Mouse (Mus musculus) left cerebral cortex, adult 8-10 months (tissue): ENCODE measurements around the gene Gm49358. TPM values are rescaled to one million over a fixed set of nuclear protein-coding genes. Genes with fewer than 3 reads are reported as not detected.

ENCODE experiments used
- DNase-seq, 2 experiments: peaks; one replicate each; pipeline ENCODE4 v3.0.0; 2022; ENCODE audit warnings: low spot score in 2 of 2
- total RNA-seq, 4 experiments: library from RNA; stranded (reverse); gene quantifications; 2 replicates each; pipeline ENCODE4 v1.2.4; 2022

Gene Gm49358
- 10 to 100 TPM; 13.9 to 25.5 (median 20.2) TPM for total RNA-seq

DNA sequence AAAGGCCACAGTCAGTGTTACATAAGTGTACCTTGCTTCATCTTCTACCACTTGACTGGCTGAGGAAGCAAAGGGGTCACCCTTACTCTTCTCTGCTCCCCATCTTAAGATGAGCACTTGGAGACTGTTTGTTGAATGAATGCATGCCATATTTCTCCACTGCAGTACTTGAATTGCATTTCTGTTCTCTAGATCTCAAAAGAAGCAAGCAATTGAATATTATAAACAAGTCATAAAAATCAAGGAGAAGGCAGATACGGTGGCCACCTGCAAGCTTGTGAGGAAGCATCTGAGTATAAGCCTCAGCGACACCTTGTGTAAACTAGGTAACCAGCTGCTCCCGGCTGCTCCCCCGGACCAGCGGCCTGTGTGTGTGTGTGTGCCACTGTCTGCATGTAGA, at the start of gene Gm49358:
Gene Gm49358, plus strand, starts transcription at position 301 of the 400 bp plus-strand sequence.
- no peak for DNase-seq

DNA sequence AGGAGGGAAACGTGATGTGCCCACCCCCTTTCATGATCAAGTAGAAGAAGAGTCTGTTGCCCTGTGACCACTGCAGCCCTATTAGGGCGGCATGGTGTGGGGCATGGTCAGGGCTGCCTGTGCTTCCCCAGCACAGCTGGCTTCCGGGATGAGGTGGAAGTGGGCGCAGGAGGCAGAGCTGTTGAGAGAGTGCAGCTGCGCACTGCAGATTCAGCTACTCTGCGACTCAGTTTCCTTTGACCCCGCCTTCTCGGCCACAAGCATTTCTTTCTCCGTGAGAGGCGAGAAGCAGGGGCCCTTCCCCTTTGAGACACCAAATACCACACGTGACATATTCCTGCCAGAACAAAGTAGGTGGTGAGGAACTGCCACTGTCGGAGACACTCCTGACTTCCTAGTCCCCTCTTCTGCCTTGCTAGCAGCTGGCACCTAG, 36.2 kb upstream of the Gm49358 start:
- peak in 1 of 2 experiments; percentile 16 for DNase-seq

DNA sequence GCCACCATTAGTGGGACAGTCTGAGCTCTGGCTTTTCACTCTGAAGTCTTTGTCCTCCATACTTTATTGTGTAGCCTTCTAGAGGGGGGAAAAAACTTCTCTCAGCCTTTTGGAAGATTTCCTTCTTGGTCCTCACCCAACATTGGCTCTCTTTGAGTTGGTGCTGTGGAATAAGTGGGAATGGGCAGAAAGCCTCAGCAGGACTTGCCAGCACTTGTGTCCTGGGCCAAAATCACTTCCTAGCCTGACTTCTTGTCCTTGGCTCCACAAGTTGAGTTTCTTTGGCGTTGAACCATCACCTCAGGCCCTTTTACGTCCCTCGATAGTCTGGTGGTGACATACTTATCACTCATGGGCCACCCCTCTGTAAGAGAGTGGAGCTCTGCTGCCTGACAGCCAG, 35.6 kb upstream of the Gm49358 start:
- no peak for DNase-seq

GRCm38 (mm10) chr10:86730823-86731499, 32.8 kb upstream of the Gm49358 start:
- peak; percentile 54 to 74 for DNase-seq

DNA sequence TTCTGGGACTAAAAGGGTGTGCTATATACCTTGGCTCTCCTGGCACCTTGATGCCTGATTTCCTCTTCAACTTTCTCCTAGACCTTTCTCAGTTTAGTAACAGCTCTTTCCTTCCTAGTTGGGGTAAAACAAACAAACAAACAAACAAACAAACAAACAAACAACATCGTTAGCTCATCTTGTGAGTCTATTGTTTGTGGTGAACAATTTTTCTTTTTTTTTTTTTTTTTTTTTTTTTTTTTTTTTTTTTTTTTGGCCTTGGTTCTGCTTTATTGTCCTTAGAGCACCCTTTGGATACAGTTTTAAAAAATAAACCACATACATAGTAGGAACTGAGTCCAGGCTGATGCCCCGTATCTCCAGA, 32.3 kb upstream of the Gm49358 start:
- no peak for DNase-seq

DNA sequence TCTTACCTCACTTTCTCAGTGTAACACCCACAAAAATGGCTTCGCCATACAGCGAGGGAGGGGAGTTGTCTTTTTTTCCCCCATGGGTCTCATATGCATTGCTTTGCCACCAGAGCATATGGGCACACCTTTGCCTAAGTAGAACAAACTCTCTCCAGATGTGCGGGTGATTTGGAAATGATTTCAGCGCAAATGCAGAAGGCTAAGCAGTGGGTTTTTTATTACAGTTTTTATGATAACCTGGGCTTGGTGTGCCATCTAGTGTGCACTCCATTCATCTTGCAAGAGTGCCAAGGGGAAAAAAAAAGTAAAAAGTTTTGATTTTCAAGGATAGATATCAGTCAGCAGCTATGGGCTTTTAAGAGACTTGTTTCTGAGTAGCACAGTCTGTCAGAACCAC, 28.7 kb upstream of the Gm49358 start:
- no peak for DNase-seq

GRCm38 (mm10) chr10:86742918-86743317, 20.9 kb upstream of the Gm49358 start:
- no peak for DNase-seq

DNA sequence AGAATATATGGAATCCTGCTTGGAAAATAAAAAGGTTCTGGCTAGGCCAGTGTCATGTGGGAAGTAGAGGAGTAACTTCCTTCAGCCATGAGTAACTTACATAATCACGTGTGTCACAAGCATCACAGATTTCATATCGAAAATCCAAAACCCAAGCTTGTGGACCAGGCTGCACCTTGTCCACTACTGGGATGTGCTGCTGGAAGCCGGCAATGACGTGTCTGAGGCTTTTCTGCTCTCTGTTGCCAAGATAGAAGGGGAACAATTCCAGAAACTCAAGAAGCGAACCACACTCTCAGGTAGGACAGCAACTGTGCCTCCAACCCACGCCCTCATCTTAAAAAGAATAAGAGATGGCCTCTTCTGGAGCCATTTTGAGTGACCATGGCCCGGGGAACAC, 19.5 kb upstream of the Gm49358 start:
- DNase-seq, result no peak

DNA sequence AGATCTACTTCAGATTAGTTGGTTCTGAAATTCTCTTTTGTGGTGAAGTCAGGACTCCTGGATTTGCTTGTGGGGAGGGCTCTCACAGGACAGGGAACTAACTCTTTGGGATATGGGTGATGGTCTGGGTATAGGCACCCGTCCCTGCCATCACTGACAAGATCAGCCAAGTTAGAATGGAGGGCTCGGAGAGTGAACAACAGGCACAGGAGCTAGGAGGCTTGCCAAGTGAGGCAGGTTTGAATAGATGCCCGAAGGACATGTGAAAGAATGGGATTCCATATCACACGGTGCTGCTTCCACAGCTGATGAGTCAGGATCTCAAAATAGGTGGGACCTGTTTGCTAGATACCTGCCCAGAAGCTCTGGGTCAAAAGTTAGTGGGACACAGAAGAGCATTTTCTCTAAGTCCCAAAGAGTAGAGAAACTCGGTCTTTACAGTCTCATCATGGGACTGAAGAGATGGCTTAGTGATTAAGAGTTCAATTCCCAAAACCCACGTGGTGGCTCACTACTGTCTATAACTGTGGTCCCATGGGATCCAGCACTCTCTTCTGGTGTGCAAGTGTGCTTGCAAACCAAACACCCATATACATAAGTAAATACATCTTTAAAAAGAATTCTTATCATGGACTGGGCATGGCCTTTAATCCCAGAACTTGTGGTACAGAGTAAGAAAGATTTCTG, 7.8 kb upstream of the Gm49358 start:
- no peak for DNase-seq

- DNase-seq, result no peak
These were observed 6.0 kb upstream of the Gm49358 start for GRCm38 (mm10) chr10:86757724-86758123.

DNA sequence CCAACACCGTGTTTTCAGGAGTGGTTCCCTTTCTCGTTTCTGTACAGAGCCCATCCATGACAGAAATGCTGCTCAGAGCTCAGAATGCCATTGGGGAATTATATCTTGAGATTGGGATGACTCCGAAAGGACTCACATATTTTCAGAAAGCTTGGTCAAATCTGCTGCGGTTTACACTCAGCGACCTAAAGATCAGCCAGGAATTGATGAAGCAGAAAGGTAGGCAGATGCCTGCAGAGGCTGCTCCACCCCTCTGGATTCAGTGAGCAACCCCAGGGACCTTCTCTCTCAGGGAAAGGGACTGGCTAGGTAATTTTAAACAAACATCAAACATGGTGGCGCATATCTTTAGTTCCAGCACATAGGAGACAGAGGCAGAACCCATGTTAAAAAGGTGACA, 5.6 kb upstream of the Gm49358 start:
- no peak for DNase-seq

DNA sequence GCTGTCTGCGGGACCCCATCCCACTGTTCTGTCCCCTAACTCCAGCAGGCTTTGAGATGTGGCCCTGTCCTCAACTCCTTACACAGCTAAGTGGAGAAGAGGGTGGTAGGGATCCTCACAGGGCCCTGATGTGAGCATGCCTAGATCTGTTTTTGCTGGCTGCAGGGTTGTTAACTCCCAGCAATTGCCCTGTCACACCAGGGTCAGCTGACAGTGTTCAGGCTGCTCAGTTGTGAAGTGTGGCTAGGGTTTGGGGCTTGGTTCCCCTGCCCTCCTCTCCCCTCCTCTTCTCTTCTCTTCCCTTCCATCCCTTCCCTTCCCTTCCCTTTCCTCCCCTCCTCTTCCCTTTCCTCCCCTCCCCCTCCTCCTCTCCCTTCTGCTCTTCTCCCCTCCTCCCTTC, 2.5 kb upstream of the Gm49358 start:
- DNase-seq, result no peak

DNA sequence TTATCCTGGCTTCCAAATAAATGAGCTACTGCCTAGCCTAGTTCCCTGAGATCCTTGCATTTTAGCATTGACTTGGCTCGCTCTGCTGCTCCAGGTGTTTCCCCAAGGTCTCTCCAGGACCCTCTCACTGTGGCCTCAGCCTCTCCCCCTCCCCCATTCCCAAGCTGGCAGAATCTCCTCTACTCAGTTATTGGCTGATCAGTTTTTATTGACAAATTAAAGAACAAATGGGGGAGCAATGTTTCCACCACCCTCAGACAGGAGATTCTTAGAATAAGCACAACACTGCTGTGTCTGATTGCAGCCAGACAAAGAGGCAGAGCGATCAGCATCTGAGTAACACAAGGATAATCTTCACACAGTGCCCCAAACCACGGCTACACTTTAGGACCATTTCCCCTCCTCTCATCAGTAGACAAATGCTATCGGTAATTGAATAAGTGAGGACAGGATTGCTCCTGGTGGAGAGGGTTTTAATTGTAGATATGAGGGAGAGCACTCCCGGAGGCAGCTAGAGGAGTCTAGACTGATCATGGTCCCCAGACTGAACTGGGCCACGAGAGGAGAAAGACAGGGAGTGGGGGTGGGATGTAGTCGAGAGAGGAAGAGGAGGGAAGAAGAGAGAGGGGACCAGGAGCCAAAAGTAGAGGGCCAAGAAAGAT, 1.9 kb upstream of the Gm49358 start:
- DNase-seq, result no peak

GRCm38 (mm10) chr10:86762384-86762730, 1.4 kb upstream of the Gm49358 start:
- no peak for DNase-seq

DNA sequence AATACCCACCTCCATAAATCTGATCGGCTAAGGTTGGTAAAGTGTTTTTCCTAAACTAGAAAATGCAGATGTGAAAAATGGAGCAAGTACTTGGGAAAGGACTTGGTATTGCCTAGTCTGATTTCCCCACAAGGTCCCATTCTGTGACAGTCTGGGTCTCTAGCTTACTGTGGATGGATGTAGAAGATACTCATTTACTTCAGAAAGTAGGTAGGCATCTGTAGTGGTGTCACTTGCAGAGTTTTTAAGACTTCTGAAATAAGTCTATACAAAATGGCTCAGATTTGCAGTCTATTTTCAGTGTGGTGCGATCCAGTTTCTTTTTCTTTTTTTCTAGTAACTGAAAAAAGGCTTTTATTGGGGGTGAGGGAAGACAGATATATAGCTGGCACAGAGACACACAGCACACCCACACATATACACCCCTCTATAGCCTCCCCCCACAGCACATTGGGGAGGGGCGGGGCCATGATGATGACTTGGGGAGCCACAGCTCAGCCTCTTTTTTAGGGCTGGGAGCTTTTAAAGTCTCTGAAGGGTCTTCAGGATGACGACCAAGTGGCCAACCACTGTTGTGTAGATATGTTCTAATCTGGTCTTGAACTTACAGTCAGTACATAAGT, 1.7 kb downstream of the Gm49358 start:
- DNase-seq, result no peak

DNA sequence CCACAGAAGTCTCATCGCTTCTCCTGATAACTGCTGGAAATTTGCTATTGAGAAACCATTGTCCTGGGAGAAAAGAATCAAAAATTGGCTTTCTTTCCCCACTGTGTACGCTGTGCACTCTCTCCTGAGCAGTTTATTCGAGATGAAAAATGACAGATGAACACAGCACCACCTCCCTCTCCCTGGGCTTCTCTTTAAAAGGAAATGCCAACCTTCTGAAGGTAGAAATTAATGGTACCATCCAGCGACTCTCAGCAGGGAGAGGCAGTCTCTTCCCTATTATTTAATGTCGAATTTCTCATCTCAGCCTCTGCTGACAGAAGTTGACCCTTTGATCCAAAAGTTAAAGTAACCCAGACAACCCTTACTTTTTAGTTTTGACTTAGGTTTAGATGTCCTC, 5.4 kb downstream of the Gm49358 start:
- DNase-seq, result no peak

DNA sequence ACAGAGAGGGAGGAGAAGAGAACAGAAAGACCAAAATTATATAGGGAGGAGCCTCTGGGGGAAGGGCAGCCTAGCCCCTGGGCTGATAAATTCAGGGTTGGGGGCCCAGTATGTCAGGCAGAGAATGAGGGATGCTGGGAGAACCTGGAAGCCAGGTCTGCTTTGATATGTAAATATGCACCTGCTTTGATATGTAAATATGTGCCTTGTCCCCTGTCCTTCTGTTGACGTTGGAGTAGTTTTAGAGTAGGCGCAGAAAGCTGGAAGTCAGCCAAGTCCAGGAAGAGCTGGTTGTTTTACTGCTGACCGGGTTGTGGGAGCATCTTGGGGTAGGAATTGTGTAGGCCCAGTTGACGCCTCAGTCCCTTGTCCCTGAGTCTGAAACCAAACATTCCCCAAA, 6.0 kb downstream of the Gm49358 start:
- no peak for DNase-seq

- no peak for DNase-seq
These were observed 7.9 kb downstream of the Gm49358 start for GRCm38 (mm10) chr10:86771701-86772100.

DNA sequence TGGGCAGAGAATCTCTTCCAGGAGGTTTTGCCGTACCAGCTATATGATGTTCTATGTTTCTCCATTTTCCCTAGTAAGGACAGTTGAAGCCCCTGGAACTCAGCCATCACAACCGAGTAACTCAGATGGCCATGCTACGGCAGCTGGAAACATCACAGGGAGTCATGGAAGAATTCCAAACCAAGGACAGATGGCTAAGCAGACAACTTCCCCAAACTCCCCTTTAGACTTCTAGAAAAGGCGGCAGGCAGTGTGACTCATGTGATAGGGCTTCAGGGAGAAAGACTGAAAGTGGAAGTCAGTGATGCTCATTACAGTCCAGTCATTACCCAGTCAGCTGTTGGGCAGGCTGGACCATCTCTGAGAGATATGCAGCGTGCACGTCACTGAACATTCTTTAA, 8.5 kb downstream of the Gm49358 start:
- no peak for DNase-seq

GRCm38 (mm10) chr10:86773360-86773759, 9.6 kb downstream of the Gm49358 start:
- DNase-seq, result no peak

GRCm38 (mm10) chr10:86776281-86776680, 12.5 kb downstream of the Gm49358 start:
- DNase-seq, result no peak

DNA sequence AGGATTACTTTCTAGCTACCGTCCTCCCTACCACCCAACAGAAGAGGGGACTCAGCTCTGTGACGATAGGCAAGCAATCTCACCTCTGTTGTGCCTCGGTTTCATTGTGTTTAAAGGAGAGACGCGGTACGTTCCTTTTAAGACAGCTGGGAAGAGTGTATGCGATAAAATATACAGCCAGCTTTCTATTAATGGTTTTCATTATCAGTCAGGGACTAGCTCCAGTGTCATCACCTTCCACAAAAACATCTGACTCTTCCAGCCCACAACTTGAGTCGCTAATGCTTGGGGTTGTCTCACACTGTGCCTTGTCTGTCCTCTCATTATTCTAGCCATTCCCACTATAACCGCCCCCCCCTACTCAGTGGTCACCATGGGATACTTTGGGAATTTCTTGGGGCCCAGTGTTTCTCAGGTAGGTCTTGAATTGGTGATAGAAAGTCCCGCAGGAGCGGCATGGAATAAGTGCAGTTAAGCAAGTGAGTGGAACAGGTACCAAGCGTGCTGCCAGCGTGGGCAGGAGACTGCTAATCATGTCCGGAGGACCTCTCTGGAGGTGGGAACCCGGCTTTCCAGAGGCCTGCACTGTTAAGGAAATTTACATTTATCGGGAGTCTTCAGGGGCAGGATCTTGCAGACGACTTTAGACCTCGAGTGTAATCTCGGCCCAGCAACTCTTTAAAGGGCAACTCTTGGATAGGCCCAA, 14.0 kb downstream of the Gm49358 start:
- no peak for DNase-seq
